17 mouse cellular contexts compared by ENCODE assay signal in the genomic region with DNA sequence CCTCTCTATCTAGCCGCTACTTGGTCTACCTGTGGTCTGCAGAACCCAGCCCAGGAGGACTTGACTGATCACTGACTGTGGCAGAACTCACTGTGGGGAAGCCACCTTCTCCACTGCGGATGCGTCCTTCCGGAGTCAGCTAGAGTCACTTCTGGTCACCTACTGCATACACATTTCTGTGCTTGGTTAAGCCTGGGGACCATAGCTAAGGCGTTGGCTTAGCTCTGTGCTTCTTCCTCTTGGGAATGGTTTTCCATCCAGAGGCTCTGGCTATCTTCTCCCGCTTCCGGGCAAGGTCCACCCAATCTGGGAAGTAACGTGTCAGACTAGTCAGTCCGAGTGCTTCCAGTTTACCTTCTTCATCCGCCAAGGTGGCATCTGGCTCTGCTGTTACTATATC.
"Had no signal": no experiment of that assay in that cellular context is flagged by ENCODE, and none has a peak within 500 bp of the region (broad histone marks: within the 10 kb centered on the region; RNA-seq: fewer than 3 reads in every experiment).

No protein-coding gene starts in this region.

- H3K9ac ChIP-seq: lung, embryonic 15.5 days; midbrain, embryonic 13.5 days; midbrain, embryonic 15.5 days; neural tube, embryonic 12.5 days; stomach, embryonic 15.5 days had no signal

- ATAC-seq: lung, postnatal 0 days; midbrain, embryonic 13.5 days; midbrain, embryonic 15.5 days had no signal

- DNase-seq: lung, adult 2 months; lung, postnatal 14 days; lung, postnatal 36 days; right cerebral cortex, postnatal 14 days; thymus, adult 2 months; thymus, postnatal 25 days; thymus, postnatal 4 days had no signal

- H3K4me1 ChIP-seq: lung, embryonic 15.5 days; megakaryocyte, embryonic 14.5 days; midbrain, embryonic 15.5 days; stomach, embryonic 15.5 days had no signal

- H3K4me2 ChIP-seq: lung, embryonic 15.5 days; midbrain, embryonic 11.5 days; midbrain, embryonic 13.5 days; midbrain, embryonic 15.5 days; neural tube, embryonic 12.5 days; stomach, embryonic 15.5 days had no signal

- H3K9me3 ChIP-seq: lung, embryonic 15.5 days; midbrain, embryonic 13.5 days; midbrain, embryonic 15.5 days; neural tube, embryonic 12.5 days; stomach, embryonic 15.5 days had no signal

- H3K27ac ChIP-seq: lung, embryonic 15.5 days; macrophage; midbrain, embryonic 13.5 days; midbrain, embryonic 15.5 days; neural tube, embryonic 12.5 days; stomach, embryonic 15.5 days; stomach, postnatal 0 days had no signal

- H3K27me3 ChIP-seq: lung, embryonic 15.5 days; megakaryocyte, embryonic 14.5 days; midbrain, embryonic 13.5 days; midbrain, embryonic 15.5 days; neural tube, embryonic 12.5 days; stomach, embryonic 15.5 days had no signal

- H3K36me3 ChIP-seq: lung, embryonic 15.5 days; midbrain, embryonic 13.5 days; midbrain, embryonic 15.5 days; neural tube, embryonic 12.5 days; stomach, embryonic 15.5 days had no signal

- H3K4me3 ChIP-seq: lung, embryonic 15.5 days; megakaryocyte, embryonic 14.5 days; midbrain, embryonic 13.5 days; midbrain, embryonic 15.5 days; neural tube, embryonic 12.5 days; stomach, embryonic 15.5 days had no signal
